Mouse (Mus musculus): ENCODE results near the gene Enox1.

DNA sequence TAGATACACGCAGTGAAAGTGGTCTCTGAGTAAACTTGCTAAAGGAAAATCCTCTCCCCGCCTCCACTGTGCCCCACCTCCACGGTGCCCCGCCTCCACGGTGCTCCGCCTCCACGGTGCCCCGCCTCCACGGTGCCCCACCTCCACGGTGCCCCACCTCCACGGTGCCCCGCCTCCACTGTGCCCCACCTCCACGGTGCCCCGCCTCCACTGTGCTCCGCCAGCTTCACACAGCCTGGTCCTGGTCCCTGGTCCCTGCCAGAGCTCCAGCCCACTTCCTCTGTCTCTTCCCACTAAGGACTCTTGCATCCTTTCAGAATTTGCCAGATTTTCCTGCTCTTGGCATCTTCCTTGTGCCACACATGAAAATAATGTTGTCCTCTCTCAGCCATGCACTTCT lies 326.5 kb downstream of the Enox1 start:
- no peak for TF ChIP-seq GATA1 (IDR thresholded peaks at IDR 0.05; ENCODE audit: low read length)
- TF ChIP-seq TAL1 (IDR thresholded peaks at IDR 0.05; ENCODE audit: low read length) = no peak
